Mouse (Mus musculus) embryonic facial prominence, embryonic 15.5 days (tissue): ENCODE results near the gene Itpr2. TPM values are rescaled to one million over a fixed set of nuclear protein-coding genes. Genes with fewer than 3 reads are reported as not detected.

ENCODE experiments used
- ATAC-seq: fragments of 200-750 bp; cut with Nextera tagmentation; 2 replicates; pipeline ENCODE4 v1.8.0; 2017; ENCODE audit warnings: low read depth, moderate TSS enrichment; ENCODE audit not compliant: insufficient number of reproducible peaks, low FRiP score, low TSS enrichment
- H3K27ac ChIP-seq: fragments of 300-500 bp; sonication (generic); replicated peaks from 2 replicates; pipeline ENCODE4 v1.5.1; 2015; ENCODE audit warnings: mild to moderate bottlenecking, inconsistent platforms
- H3K27me3 ChIP-seq: fragments of 300-500 bp; sonication (generic); 2 replicates; pipeline ENCODE4 v1.6.1; 2015; ENCODE audit warnings: inconsistent platforms
- H3K36me3 ChIP-seq: fragments of 300-500 bp; sonication (generic); 2 replicates; pipeline ENCODE4 v1.6.1; 2015; ENCODE audit warnings: mild to moderate bottlenecking, inconsistent platforms
- H3K4me1 ChIP-seq: fragments of 300-500 bp; sonication (generic); 2 replicates; pipeline ENCODE4 v1.6.1; 2015; ENCODE audit warnings: inconsistent platforms
- H3K4me2 ChIP-seq: fragments of 300-500 bp; sonication (generic); replicated peaks from 2 replicates; pipeline ENCODE4 v1.6.1; 2015; ENCODE audit warnings: mild to moderate bottlenecking, inconsistent platforms
- H3K4me3 ChIP-seq: fragments of 300-500 bp; sonication (generic); replicated peaks from 2 replicates; pipeline ENCODE4 v1.5.1; 2015; ENCODE audit warnings: mild to moderate bottlenecking, inconsistent platforms
- H3K9ac ChIP-seq: fragments of 300-500 bp; sonication (generic); 2 replicates; pipeline ENCODE4 v1.6.1; 2015; ENCODE audit warnings: inconsistent platforms
- H3K9me3 ChIP-seq: fragments of 300-500 bp; sonication (generic); replicated peaks from 2 replicates; pipeline ENCODE4 v1.6.1; 2016; ENCODE audit warnings: inconsistent platforms
- WGBS: fragments of 180-500 bp; shearing (Covaris S2); methylation state at CpG from one replicate; pipeline ENCODE4 v1.1.7; 2015; 5-methylcytosine and 5-hydroxymethylcytosine counted together
- polyA plus RNA-seq: library from polyadenylated mRNA; unstranded; fragments of >200 nt; fragmentation: Nextera tagmentation; extraction: Ambion mirVana; gene quantifications from 2 replicates; pipeline ENCODE4 v1.2.1, GENCODE M21; 2015

Itpr2 gene
- polyA plus RNA-seq, 1 experiment from 2014 or later = 13.3 TPM

DNA sequence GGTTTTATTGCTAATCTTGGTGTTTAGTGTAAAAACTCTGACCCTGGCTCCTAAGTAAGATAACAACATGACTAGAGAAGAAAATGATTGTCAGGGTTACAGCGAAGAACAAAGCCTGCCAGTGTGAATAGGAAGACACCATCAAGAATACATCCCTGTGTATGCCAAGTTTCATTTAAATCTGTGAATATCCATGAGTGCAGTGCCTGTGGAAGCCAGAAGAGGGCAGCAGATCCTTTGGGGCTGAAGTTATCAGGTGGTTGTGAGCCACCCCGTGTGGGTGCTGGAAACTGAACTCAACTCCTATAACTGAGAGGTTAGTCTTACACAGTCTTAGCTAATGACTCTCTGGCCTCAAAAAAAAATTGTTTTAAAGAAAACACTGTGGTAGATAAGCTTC lies 109.8 kb downstream of the Itpr2 start:
- Histone ChIP-seq H3K4me2 (no peak overlapping the region), H3K4me3 (no peak overlapping the region), H3K9me3 (no peaks in the 10 kb centered on the region), H3K4me1 (no peaks in the 10 kb centered on the region; the same call in 1 of the 2 replicates), H3K36me3 (no peaks in the 10 kb centered on the region), H3K27me3 (no peaks in the 10 kb centered on the region), H3K27ac (no peak overlapping the region), H3K9ac (no peak overlapping the region)
- WGBS = 83% methylated on average over 2 of the region's 2 CpGs
- no peak for ATAC-seq

DNA sequence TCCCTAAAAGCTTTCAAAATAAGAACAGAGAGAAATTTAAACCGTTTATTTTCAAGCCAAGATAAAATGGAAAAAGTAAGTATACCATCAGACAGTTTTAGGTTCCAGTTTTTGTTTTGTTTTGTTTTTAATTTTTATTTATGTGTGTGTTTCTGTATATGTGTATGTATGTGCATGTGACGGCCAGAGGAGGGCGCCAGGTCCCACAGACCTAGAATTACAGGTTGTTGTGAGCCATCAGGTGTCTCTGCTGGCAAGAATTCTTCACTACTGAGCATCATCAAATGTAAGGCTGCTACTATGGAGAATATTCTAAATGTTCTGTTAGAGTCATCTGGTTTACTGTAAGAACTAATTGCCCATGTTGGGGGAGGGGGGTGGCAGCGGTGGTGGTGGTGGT lies 111.9 kb downstream of the Itpr2 start:
- 84% methylated on average over 4 of the region's 4 CpGs for WGBS
- Histone ChIP-seq H3K27ac (no peak overlapping the region), H3K27me3 (no peaks in the 10 kb centered on the region), H3K9ac (no peak overlapping the region), H3K9me3 (no peaks in the 10 kb centered on the region), H3K4me1 (peaks cover 3% of the 10 kb centered on the region; the same call in 1 of the 2 replicates), H3K4me3 (no peak overlapping the region), H3K4me2 (no peak overlapping the region), H3K36me3 (no peaks in the 10 kb centered on the region)
- no peak for ATAC-seq

DNA sequence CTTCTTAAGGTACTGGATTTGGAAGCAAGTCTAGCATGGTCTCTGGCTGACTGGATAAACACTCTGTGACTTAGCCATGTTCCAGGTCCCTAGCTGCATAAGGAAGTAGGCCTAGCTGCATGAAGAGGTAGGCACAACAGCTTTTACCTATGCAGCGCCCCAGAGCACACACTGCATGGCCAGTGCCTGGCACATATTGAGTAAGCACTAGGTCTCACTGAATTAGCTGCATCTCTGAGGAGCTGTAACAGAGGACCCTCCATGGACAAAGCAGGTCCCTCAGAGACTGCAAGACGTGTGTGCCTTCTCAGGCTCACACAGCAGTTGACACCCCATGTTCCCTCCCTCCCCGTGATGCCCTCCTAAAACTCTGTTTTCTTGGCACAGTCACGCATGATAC lies 114.0 kb downstream of the Itpr2 start:
- peaks cover 5% of the 10 kb centered on the region; the same call in 1 of the 2 replicates for H3K4me1 ChIP-seq
- no peaks in the 10 kb centered on the region for H3K27me3 ChIP-seq
- no peaks in the 10 kb centered on the region for H3K9me3 ChIP-seq
- WGBS = 77% methylated on average over 4 of the region's 4 CpGs
- no peak overlapping the region for H3K4me3 ChIP-seq
- H3K4me2 ChIP-seq = no peak overlapping the region
- H3K36me3 ChIP-seq = no peaks in the 10 kb centered on the region
- no peak overlapping the region for H3K27ac ChIP-seq
- no peak for ATAC-seq
- H3K9ac ChIP-seq = no peak overlapping the region

DNA sequence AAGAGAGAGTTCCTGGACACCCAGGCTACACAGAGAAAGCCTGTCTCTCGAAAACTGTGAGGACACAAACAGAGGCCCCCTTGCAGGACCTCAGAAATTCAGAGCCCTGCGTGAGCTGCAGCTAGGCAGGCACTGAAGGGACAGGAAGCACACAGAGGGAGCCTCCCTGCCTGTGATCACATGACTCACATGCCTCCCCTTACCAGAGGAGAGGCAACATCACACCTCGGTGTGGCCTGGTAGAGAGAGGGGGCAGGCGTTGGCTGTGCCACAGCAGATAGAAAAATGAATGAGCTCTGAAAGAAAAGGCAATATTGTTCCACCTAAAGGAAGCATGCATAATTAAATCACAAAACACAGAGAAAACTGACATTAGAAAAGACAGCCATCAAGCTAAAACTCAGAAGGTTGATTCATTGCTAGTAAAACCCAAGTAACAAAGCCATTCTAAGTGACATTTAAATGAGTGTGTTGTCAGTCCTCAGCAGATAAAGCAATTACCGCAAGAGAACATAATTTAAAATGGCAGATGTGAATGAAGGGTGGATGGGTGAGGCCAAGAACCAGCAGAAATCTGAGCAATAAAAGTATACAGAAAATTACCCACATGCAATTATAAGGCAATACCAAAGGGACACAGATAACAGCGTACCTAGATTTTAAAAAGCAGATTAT lies 114.8 kb downstream of the Itpr2 start:
- no peak for ATAC-seq
- no peak overlapping the region for H3K9ac ChIP-seq
- WGBS = 51% methylated on average over 6 of the region's 6 CpGs

DNA sequence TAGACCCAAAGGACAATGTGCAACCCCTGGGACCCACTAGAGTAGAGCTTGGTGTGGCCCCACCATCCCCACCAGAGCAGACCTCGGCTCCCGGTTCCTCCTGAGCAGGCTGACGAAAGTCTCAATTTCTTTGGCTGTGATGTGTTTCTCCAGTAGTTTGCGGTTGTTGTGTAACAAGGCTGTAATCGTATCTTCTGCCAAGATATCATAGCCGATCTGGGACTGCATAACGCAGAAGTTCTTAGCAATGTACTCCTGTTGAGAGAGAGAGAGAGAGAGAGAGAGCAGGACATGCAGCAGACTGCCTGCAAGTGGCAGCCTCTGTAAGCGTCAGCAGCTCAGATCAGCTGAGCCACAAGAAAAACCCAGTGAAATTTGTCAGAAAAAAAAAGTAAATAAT lies 122.8 kb downstream of the Itpr2 start:
- Histone ChIP-seq H3K9me3 (no peaks in the 10 kb centered on the region), H3K4me3 (no peak overlapping the region), H3K27me3 (no peaks in the 10 kb centered on the region), H3K9ac (no peak overlapping the region), H3K36me3 (no peaks in the 10 kb centered on the region), H3K27ac (no peak overlapping the region), H3K4me2 (no peak overlapping the region), H3K4me1 (0 out of 2 replicates have a peak, but pooled peaks cover 3% of the 10 kb centered on the region)
- ATAC-seq = no peak
- WGBS = 74% methylated on average over 8 of the region's 8 CpGs

More for the DNA sequence above, 114.8 kb downstream of the Itpr2 start:
- no peak overlapping the region for H3K27ac ChIP-seq
- H3K27me3 ChIP-seq = no peaks in the 10 kb centered on the region
- H3K36me3 ChIP-seq = no peaks in the 10 kb centered on the region
- no peaks in the 10 kb centered on the region for H3K9me3 ChIP-seq
- no peak overlapping the region for H3K4me2 ChIP-seq
- H3K4me1 ChIP-seq = peaks cover 5% of the 10 kb centered on the region; the same call in 1 of the 2 replicates
- no peak overlapping the region for H3K4me3 ChIP-seq

DNA sequence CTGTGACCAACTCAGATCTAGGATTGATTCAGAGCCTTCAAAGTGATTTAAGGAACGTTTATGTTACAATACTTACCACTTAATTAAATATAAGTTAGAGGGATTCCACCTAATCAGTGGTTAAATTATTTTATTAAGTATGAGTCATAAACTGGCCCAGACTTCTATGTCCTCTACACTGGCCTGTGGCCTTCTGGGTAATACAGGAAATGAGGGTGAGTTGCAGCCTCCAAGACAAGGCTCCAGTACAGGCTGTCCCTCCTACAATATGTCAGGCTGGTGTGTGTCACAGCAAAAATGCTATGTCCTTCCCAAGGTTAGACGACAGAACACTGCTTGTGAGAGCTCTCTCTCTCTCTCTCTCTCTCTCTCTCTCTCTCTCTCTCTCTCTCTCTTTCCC lies 130.5 kb downstream of the Itpr2 start:
- H3K9me3 ChIP-seq = no peaks in the 10 kb centered on the region
- no peak overlapping the region for H3K9ac ChIP-seq
- H3K4me1 ChIP-seq = no peaks in the 10 kb centered on the region
- WGBS = 49% methylated on average over 2 of the region's 2 CpGs
- H3K4me3 ChIP-seq = no peak overlapping the region
- no peak overlapping the region for H3K27ac ChIP-seq
- H3K36me3 ChIP-seq = no peaks in the 10 kb centered on the region
- no peak for ATAC-seq
- no peaks in the 10 kb centered on the region for H3K27me3 ChIP-seq
- no peak overlapping the region for H3K4me2 ChIP-seq

DNA sequence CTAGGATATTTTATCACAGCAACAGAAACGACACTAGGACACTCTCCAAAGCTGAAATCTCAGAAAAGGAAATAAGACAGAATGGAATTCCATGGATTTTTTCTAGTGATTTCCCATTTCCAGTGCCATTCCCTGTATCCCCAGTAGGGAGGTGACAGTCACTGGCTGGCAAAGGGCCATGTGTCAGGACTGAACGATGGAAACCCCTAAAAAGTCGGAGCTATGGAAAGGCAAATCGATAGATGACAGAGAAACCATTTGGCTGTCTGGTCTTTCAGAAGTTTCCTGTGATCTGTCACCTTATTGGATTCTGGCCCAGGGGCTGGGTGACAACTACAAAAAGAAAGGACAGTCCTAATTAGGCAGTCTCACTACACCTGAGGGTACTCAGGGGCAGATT lies 135.8 kb downstream of the Itpr2 start:
- H3K9me3 ChIP-seq = no peaks in the 10 kb centered on the region
- H3K36me3 ChIP-seq = no peaks in the 10 kb centered on the region
- H3K27me3 ChIP-seq = no peaks in the 10 kb centered on the region
- no peak overlapping the region for H3K4me3 ChIP-seq
- ATAC-seq = no peak
- 84% methylated on average over 4 of the region's 4 CpGs for WGBS
- H3K9ac ChIP-seq = no peak overlapping the region
- H3K4me2 ChIP-seq = no peak overlapping the region
- H3K27ac ChIP-seq = no peak overlapping the region
- peaks cover 10% of the 10 kb centered on the region; the same call in 1 of the 2 replicates for H3K4me1 ChIP-seq

DNA sequence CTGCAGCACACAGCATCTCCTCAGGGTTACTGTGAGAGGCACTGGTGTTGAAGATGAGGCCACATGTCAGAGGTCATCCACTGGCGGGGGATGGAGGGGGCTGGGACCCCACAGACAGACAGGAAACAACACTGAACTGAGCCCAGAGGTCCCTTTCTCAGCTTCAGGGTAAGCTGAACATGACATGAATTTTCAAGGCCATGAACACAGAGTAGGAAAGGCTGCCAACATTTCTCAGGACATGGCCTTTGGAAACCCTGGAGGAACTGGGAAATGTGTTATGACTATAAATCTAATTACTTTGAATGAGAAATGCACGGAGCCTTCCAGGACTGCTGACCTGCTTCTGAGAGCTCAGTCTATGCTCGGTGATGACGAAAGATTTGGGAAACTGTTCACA lies 144.1 kb downstream of the Itpr2 start:
- no peak for ATAC-seq
- no peak overlapping the region for H3K4me2 ChIP-seq
- H3K36me3 ChIP-seq = no peaks in the 10 kb centered on the region
- no peak overlapping the region for H3K27ac ChIP-seq
- H3K27me3 ChIP-seq = no peaks in the 10 kb centered on the region
- H3K9ac ChIP-seq = no peak overlapping the region
- 55% methylated on average over 4 of the region's 4 CpGs for WGBS
- H3K4me1 ChIP-seq = peaks cover 15% of the 10 kb centered on the region; the same call in 1 of the 2 replicates
- H3K4me3 ChIP-seq = no peak overlapping the region
- no peaks in the 10 kb centered on the region for H3K9me3 ChIP-seq

DNA sequence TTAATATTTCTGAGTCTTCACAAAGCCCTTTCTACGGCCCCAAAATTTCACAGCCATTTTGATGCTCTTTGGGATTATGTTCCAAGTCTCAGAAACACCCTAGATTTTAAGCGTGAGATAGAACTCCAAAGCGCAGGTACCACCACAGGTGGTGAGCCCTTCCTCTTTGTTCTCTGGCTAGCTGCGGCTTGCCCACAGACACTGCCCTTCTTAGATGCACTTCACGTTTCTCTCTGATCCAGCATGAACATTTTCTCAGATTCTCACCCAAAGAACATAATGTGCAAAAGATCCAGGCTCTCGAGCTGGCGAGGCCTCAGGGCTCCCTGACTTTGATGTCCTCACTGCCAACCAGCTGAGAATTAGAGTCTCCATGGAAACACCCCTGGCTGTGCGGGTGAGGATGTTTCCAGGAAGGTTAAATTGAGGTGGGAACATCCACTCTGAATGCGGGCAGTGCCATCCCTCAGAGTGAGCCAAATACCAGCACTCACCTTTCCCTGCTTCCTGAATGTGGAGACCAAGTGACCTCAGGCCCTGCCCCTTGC lies 149.7 kb downstream of the Itpr2 start:
- Histone ChIP-seq H3K27ac (no peak overlapping the region), H3K36me3 (no peaks in the 10 kb centered on the region), H3K4me2 (no peak overlapping the region), H3K9me3 (no peaks in the 10 kb centered on the region), H3K4me3 (no peak overlapping the region), H3K9ac (no peak overlapping the region), H3K27me3 (no peaks in the 10 kb centered on the region), H3K4me1 (no peaks in the 10 kb centered on the region)
- no peak for ATAC-seq
- 50% methylated on average over 9 of the region's 9 CpGs for WGBS

DNA sequence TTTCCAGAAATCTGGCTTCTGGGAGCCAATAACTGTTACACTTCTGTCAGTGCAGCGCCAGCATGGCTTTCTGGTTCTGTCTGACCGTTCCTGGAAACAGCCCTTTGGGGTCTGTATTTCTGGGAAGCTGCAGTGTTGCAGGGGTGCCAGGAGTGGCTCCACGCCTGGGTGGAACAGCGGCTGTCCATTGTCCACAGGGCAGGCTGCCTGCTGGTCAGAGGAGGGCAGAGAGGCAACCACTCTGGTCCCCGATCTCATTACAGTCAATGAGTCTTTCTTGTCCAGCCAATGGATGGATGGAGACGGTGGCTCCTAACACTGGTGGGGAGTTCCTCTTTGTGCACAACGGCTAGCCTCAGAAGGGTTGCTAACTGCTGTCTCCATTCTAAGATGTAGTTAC lies 150.2 kb downstream of the Itpr2 start:
- H3K27me3 ChIP-seq = no peaks in the 10 kb centered on the region
- H3K27ac ChIP-seq = no peak overlapping the region
- ATAC-seq = no peak
- WGBS = 74% methylated on average over 7 of the region's 7 CpGs
- H3K4me3 ChIP-seq = no peak overlapping the region
- no peak overlapping the region for H3K4me2 ChIP-seq
- H3K36me3 ChIP-seq = no peaks in the 10 kb centered on the region
- no peaks in the 10 kb centered on the region for H3K4me1 ChIP-seq
- H3K9me3 ChIP-seq = no peaks in the 10 kb centered on the region
- H3K9ac ChIP-seq = no peak overlapping the region

DNA sequence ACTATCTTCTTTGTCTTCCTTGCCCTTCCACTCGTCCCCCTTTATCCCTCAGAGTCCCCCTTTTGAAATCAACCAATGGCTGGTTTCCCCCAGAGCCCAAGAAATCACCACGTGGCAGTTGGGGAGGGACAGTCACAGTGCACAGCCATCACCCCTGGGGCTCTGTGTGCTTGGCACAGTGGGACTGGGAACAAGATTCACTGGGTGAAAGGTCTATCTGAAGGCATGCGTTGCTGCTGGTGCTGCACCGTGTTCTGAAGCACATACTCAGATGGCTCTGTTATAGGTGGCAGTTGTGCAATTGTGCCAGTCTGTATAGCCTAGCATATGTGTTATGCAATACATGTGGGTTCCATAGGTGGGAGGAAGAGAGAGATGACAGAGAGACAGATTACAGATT lies 154.5 kb downstream of the Itpr2 start:
- ATAC-seq = no peak
- no peaks in the 10 kb centered on the region for H3K27me3 ChIP-seq
- no peak overlapping the region for H3K4me3 ChIP-seq
- H3K9me3 ChIP-seq = no peaks in the 10 kb centered on the region
- H3K9ac ChIP-seq = no peak overlapping the region
- 55% methylated on average over 4 of the region's 4 CpGs for WGBS
- H3K36me3 ChIP-seq = no peaks in the 10 kb centered on the region
- H3K4me1 ChIP-seq = peaks cover 14% of the 10 kb centered on the region
- H3K27ac ChIP-seq = no peak overlapping the region
- H3K4me2 ChIP-seq = no peak overlapping the region
